Mouse (Mus musculus) kidney, adult 2 months (tissue): Measurements from ENCODE around the gene Nek8.

Experiments
- CTCF ChIP-seq: fragments of 200-500 bp; conservative IDR thresholded peaks from 2 replicates; pipeline ENCODE4 v1.5.1; 2011; ENCODE audit warnings: low read depth, mild to moderate bottlenecking, control low read depth, low read length, moderate library complexity, mixed read lengths; ENCODE audit not compliant: insufficient read depth, insufficient read length
- POLR2A ChIP-seq: fragments of 200-500 bp; IDR thresholded peaks from one replicate; pipeline ENCODE4 v1.6.1; 2011; ENCODE audit warnings: low read depth, low read length, control low read depth

DNA sequence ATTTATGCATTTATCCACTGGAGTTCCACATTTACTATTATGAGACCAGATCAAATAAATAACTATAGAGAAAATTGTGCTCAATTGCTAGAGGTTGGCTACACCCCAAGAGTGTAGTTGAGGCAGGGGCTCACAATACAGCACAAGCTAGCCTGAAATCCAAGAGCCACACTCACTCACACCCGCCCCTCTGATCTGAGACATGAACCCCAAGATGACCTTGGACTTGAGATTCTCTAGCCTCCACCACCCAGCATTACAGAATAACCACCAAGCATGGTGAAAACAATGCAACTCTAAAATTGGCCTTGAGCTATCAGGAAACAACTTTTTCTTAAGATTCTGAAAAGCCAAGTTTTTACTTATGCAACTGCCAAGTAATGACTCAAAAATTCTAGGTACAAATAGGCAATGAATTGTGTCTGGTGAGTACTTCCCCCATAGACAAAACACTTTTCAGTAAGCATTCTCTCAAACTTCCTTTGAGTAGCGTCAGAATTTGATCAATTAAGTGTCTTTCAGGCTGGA, 5.4 kb upstream of the Nek8 start:
- TF ChIP-seq CTCF (no peak), POLR2A (no peak)
